Mouse (Mus musculus) common myeloid progenitor, adult 5-6 weeks (primary cell): ENCODE measurements at regions not wholly inside any gene's neighbourhood (a gene's known extent, or its start where the extent isn't known, plus 50 kb on each side); places are given as distances from the start of the nearest gene placed in this dataset.

Experiments
- ATAC-seq: replicated peaks from 2 replicates; pipeline ENCODE4 v1.8.0; 2016; ENCODE audit warnings: low read depth, mild to moderate bottlenecking, moderate TSS enrichment, inconsistent platforms; ENCODE audit not compliant: poor library complexity, severe bottlenecking

- ATAC-seq = no peak
These were observed 78.3 kb upstream of the Klf12 start for GRCm38 (mm10) chr14:100362786-100363185.

- ATAC-seq = no peak
These were observed 77.0 kb upstream of the Klf12 start for GRCm38 (mm10) chr14:100361346-100362029.

GRCm38 (mm10) chr14:100359881-100360280 is 75.4 kb upstream of the Klf12 start:
- no peak for ATAC-seq

- ATAC-seq = no peak
These were observed 72.7 kb upstream of the Klf12 start for GRCm38 (mm10) chr14:100357131-100357530.

- no peak for ATAC-seq
These were observed 69.0 kb upstream of the Klf12 start for GRCm38 (mm10) chr14:100353508-100353907.

- no peak for ATAC-seq
These were observed 68.5 kb upstream of the Klf12 start for GRCm38 (mm10) chr14:100352961-100353452.

- ATAC-seq = no peak
These were observed 66.5 kb upstream of the Klf12 start for GRCm38 (mm10) chr14:100351004-100351403.

GRCm38 (mm10) chr14:100350021-100350790 is 65.7 kb upstream of the Klf12 start:
- no peak for ATAC-seq

GRCm38 (mm10) chr14:100348336-100349164 is 64.1 kb upstream of the Klf12 start:
- ATAC-seq = no peak

GRCm38 (mm10) chr14:100336926-100337325 is 52.4 kb upstream of the Klf12 start:
- ATAC-seq = no peak
